Mouse (Mus musculus): Measurements from ENCODE around the gene Cdk6.

- TF ChIP-seq CTCF (IDR thresholded peaks at IDR 0.05) (no peak), POLR2A (IDR thresholded peaks at IDR 0.05; ENCODE audit: insufficient read depth, low read depth, low read length) (no peak), EP300 (IDR thresholded peaks at IDR 0.05; ENCODE audit: insufficient read depth, low read depth, low read length) (no peak)
Measured at GRCm38 (mm10) chr5:3356261-3356778, 15.0 kb downstream of the Cdk6 start.

All from heart, adult 2 months (tissue).